Mouse (Mus musculus) C2C12 (cell line): Measurements from ENCODE around the gene Ror1.

ENCODE experiments used
- CEBPB ChIP-seq: IDR thresholded peaks from one replicate; pipeline ENCODE4 v1.6.1; 2011; ENCODE audit warnings: low read depth, mild to moderate bottlenecking, control low read depth, moderate library complexity
- CTCF ChIP-seq: IDR thresholded peaks from one replicate; pipeline ENCODE4 v1.5.1; 2011; ENCODE audit not compliant: control insufficient read depth, insufficient read depth, insufficient read length
- FOSL1 ChIP-seq: IDR thresholded peaks from one replicate; pipeline ENCODE4 v1.8.0; 2011; ENCODE audit warnings: mild to moderate bottlenecking, low read length; ENCODE audit not compliant: poor library complexity, insufficient read depth, severe bottlenecking
- MAX ChIP-seq: IDR thresholded peaks from one replicate; pipeline ENCODE4 v1.6.1; 2011; ENCODE audit warnings: mild to moderate bottlenecking, control low read depth
- MYOD1 ChIP-seq: IDR thresholded peaks from one replicate; pipeline ENCODE4 v1.6.1; 2011; ENCODE audit warnings: low read depth; ENCODE audit not compliant: control insufficient read depth, insufficient read length
- USF1 ChIP-seq: IDR thresholded peaks from one replicate; pipeline ENCODE4 v1.6.1; 2011; ENCODE audit warnings: low read depth, mild to moderate bottlenecking, control low read depth, moderate library complexity

- TF ChIP-seq CTCF (no peak), MAX (no peak), MYOD1 (no peak), USF1 (no peak), CEBPB (no peak), FOSL1 (no peak)
Measured at GRCm38 (mm10) chr4:100216587-100216986, 121.0 kb downstream of the Ror1 start.
